Mouse (Mus musculus): ENCODE measurements around the gene Ncapd2. TPM values are rescaled to one million over a fixed set of nuclear protein-coding genes. Genes with fewer than 3 reads are reported as not detected.

Gene Ncapd2
- polyA plus RNA-seq, 1 experiment: 34.7 TPM

GRCm38 (mm10) chr6:125232045-125232437, 40.5 kb upstream of the Ncapd2 start:
- Histone ChIP-seq H3K4me2 (ENCODE audit: low read depth) (peak overlapping the region; percentile 89), H3K79me2 (ENCODE audit: control insufficient read depth, insufficient read depth) (no peaks in the 10 kb centered on the region), H3ac (ENCODE audit: control insufficient read depth, insufficient read length) (peak overlapping the region; percentile 29), H3K36me3 (ENCODE audit: control insufficient read depth, insufficient read depth) (no peaks in the 10 kb centered on the region), H3K27me3 (ENCODE audit: control insufficient read depth, insufficient read depth, insufficient read length) (no peaks in the 10 kb centered on the region), H3K4me3 (peak overlapping the region; percentile 58)
- TF ChIP-seq E2F4 (IDR thresholded peaks at IDR 0.05; ENCODE audit: insufficient read depth) (no peak), POLR2A (IDR thresholded peaks at IDR 0.05; ENCODE audit: insufficient read length, low read depth) (no peak), POLR2AphosphoS2 (IDR thresholded peaks at IDR 0.05; ENCODE audit: insufficient read length, low read depth) (no peak), MYOG (IDR thresholded peaks at IDR 0.05; ENCODE audit: control insufficient read depth in 1 of 3, insufficient read depth in 1 of 3, insufficient read length in 2 of 3, low read depth in 2 of 3) (no peak), CEBPB (IDR thresholded peaks at IDR 0.05; ENCODE audit: insufficient read depth, poor library complexity, severe bottlenecking) (no peak), MYOD1 (IDR thresholded peaks at IDR 0.05; ENCODE audit: control insufficient read depth in 1 of 3, insufficient read length in 2 of 3, low read depth in 2 of 3) (no peak), REST (IDR thresholded peaks at IDR 0.05; ENCODE audit: insufficient read depth, insufficient read length) (no peak), USF1 (IDR thresholded peaks at IDR 0.05; ENCODE audit: low read depth) (no peak), MAX (IDR thresholded peaks at IDR 0.05; ENCODE audit: low read depth) (no peak), TCF12 (IDR thresholded peaks at IDR 0.05; ENCODE audit: insufficient read depth, poor library complexity, severe bottlenecking) (no peak), SRF (IDR thresholded peaks at IDR 0.05; ENCODE audit: control insufficient read depth, insufficient read length, low read depth) (no peak), TCF3 (IDR thresholded peaks at IDR 0.05; ENCODE audit: insufficient read length, low read depth) (no peak)

DNA sequence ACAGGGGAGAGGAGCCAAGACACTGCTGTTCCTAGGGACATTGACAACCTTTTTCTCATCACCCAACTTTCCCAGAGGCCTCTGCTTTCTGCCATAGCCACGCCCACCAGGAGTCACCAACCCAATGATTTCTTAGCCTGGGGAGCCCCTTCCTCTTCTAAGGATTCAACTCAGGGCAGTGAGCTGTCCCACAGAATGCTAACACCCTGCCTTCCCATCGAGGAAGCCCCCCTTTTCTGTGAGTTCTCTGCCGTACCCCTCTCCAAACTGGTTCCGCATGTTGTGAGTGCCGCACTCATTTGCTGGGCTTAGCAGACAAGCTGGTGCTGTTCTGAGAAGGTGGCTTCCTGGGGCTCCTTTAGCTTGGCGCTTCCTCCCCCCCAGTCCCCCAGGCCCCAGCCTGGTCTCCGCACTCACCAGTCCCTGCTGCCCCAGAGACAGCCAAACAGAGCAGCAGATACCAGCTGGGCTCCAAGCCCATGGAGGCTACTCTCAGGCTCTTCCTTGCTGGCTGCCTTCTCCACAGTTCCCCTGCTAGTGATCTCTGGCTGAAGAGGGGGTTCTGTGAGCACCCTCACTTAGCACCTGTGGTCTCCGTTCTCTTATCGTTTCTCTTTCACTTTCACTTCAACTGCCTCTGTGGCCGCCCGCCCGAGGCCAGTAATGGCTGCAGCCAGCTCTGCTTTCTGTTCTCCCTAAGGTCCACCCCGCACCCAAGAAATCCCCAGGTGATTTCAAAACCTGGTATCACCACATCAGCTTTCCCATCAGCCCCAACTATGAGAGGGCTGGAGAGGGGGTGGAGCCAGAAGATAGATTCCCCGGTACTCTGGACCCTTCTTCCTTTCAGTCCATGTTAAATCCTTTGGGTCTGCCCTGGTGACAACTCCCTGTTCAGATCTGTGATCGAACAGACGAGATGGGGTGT, 39.9 kb upstream of the Ncapd2 start, which contains the start of gene Tapbpl:
TSS of gene Tapbpl (minus strand) at position 744 of the 928 bp plus-strand sequence.
- TF ChIP-seq MYOD1 (IDR thresholded peaks at IDR 0.05; ENCODE audit: control insufficient read depth in 1 of 3, insufficient read length in 2 of 3, low read depth in 2 of 3) (no peak), POLR2AphosphoS2 (IDR thresholded peaks at IDR 0.05; ENCODE audit: insufficient read length, low read depth) (peak; percentile 68), TCF12 (IDR thresholded peaks at IDR 0.05; ENCODE audit: insufficient read depth, poor library complexity, severe bottlenecking) (no peak), POLR2A (IDR thresholded peaks at IDR 0.05; ENCODE audit: insufficient read length, low read depth) (peak; percentile 56), MYOG (IDR thresholded peaks at IDR 0.05; ENCODE audit: control insufficient read depth in 1 of 3, insufficient read depth in 1 of 3, insufficient read length in 2 of 3, low read depth in 2 of 3) (no peak)
- H3K4me2 ChIP-seq (ENCODE audit: low read depth): peak within 1 kb of the TSS; percentile 89
- peak within 1 kb of the TSS; percentile 58 for H3K4me3 ChIP-seq
- H3K27me3 ChIP-seq (ENCODE audit: control insufficient read depth, insufficient read depth, insufficient read length): no peaks in the 10 kb centered on the region
- H3ac ChIP-seq (ENCODE audit: control insufficient read depth, insufficient read length): peak within 1 kb of the TSS; percentile 29
- no peaks in the 10 kb centered on the region for H3K36me3 ChIP-seq (ENCODE audit: control insufficient read depth, insufficient read depth)
- no peaks in the 10 kb centered on the region for H3K79me2 ChIP-seq (ENCODE audit: control insufficient read depth, insufficient read depth)

DNA sequence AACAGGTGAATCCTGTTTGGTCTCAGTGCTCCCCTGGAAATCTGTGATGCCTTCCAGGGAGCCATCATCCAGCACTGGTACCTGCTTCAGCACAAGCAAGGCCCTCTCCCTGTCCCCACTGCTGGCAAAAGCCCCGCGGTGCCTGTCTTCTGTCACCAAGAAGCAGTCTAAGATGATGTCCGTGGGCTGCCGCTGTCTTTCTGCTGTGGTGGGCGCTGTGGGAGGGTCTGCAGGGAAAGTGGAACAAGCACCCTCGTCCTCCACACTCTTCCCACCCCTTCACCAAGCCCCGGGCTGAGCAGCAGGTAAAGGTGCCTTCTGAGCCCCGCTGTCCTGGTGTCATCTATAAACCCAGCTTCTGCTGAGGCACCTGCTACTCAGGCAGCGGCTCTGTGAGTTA, 39.1 kb upstream of the Ncapd2 start:
- Histone ChIP-seq H3K4me2 (ENCODE audit: low read depth) (peak overlapping the region; percentile 89), H3K36me3 (ENCODE audit: control insufficient read depth, insufficient read depth) (no peaks in the 10 kb centered on the region), H3K79me2 (ENCODE audit: control insufficient read depth, insufficient read depth) (no peaks in the 10 kb centered on the region), H3K27me3 (ENCODE audit: control insufficient read depth, insufficient read depth, insufficient read length) (no peaks in the 10 kb centered on the region), H3ac (ENCODE audit: control insufficient read depth, insufficient read length) (peak overlapping the region; percentile 29), H3K4me3 (peak overlapping the region; percentile 58)
- no peak for TF ChIP-seq SRF (IDR thresholded peaks at IDR 0.05; ENCODE audit: control insufficient read depth, insufficient read length, low read depth)
- no peak for TF ChIP-seq CEBPB (IDR thresholded peaks at IDR 0.05; ENCODE audit: insufficient read depth, poor library complexity, severe bottlenecking)
- TF ChIP-seq MAX (IDR thresholded peaks at IDR 0.05; ENCODE audit: low read depth): no peak
- no peak for TF ChIP-seq POLR2A (IDR thresholded peaks at IDR 0.05; ENCODE audit: insufficient read length, low read depth)
- no peak for TF ChIP-seq E2F4 (IDR thresholded peaks at IDR 0.05; ENCODE audit: insufficient read depth)
- no peak for TF ChIP-seq MYOD1 (IDR thresholded peaks at IDR 0.05; ENCODE audit: control insufficient read depth in 1 of 3, insufficient read length in 2 of 3, low read depth in 2 of 3)
- no peak for TF ChIP-seq USF1 (IDR thresholded peaks at IDR 0.05; ENCODE audit: low read depth)
- no peak for TF ChIP-seq POLR2AphosphoS2 (IDR thresholded peaks at IDR 0.05; ENCODE audit: insufficient read length, low read depth)
- TF ChIP-seq MYOG (IDR thresholded peaks at IDR 0.05; ENCODE audit: control insufficient read depth in 1 of 3, insufficient read depth in 1 of 3, insufficient read length in 2 of 3, low read depth in 2 of 3): no peak
- TF ChIP-seq TCF12 (IDR thresholded peaks at IDR 0.05; ENCODE audit: insufficient read depth, poor library complexity, severe bottlenecking): no peak
- no peak for TF ChIP-seq TCF3 (IDR thresholded peaks at IDR 0.05; ENCODE audit: insufficient read length, low read depth)
- no peak for TF ChIP-seq REST (IDR thresholded peaks at IDR 0.05; ENCODE audit: insufficient read depth, insufficient read length)

- Histone ChIP-seq H3K36me3 (ENCODE audit: control insufficient read depth, insufficient read depth) (peaks cover 3% of the 10 kb centered on the region), H3K4me3 (no peak overlapping the region), H3K79me2 (ENCODE audit: control insufficient read depth, insufficient read depth) (no peaks in the 10 kb centered on the region), H3ac (ENCODE audit: control insufficient read depth, insufficient read length) (no peak overlapping the region), H3K4me2 (ENCODE audit: low read depth) (no peak overlapping the region), H3K27me3 (ENCODE audit: control insufficient read depth, insufficient read depth, insufficient read length) (no peaks in the 10 kb centered on the region)
- TF ChIP-seq MYOD1 (IDR thresholded peaks at IDR 0.05; ENCODE audit: control insufficient read depth in 1 of 3, insufficient read length in 2 of 3, low read depth in 2 of 3): no peak
- no peak for TF ChIP-seq TCF12 (IDR thresholded peaks at IDR 0.05; ENCODE audit: insufficient read depth, poor library complexity, severe bottlenecking)
- TF ChIP-seq TCF3 (IDR thresholded peaks at IDR 0.05; ENCODE audit: insufficient read length, low read depth): no peak
- no peak for TF ChIP-seq E2F4 (IDR thresholded peaks at IDR 0.05; ENCODE audit: insufficient read depth)
- TF ChIP-seq CEBPB (IDR thresholded peaks at IDR 0.05; ENCODE audit: insufficient read depth, poor library complexity, severe bottlenecking): no peak
- no peak for TF ChIP-seq SRF (IDR thresholded peaks at IDR 0.05; ENCODE audit: control insufficient read depth, insufficient read length, low read depth)
- no peak for TF ChIP-seq POLR2A (IDR thresholded peaks at IDR 0.05; ENCODE audit: insufficient read length, low read depth)
- TF ChIP-seq USF1 (IDR thresholded peaks at IDR 0.05; ENCODE audit: low read depth): no peak
- TF ChIP-seq REST (IDR thresholded peaks at IDR 0.05; ENCODE audit: insufficient read depth, insufficient read length): no peak
- TF ChIP-seq MAX (IDR thresholded peaks at IDR 0.05; ENCODE audit: low read depth): no peak
- no peak for TF ChIP-seq POLR2AphosphoS2 (IDR thresholded peaks at IDR 0.05; ENCODE audit: insufficient read length, low read depth)
- TF ChIP-seq MYOG (IDR thresholded peaks at IDR 0.05; ENCODE audit: control insufficient read depth in 1 of 3, insufficient read depth in 1 of 3, insufficient read length in 2 of 3, low read depth in 2 of 3): no peak
Observed at GRCm38 (mm10) chr6:125225518-125226115, 34.1 kb upstream of the Ncapd2 start.
